Mouse (Mus musculus): Measurements from ENCODE around the gene Majin.

Majin gene

GRCm38 (mm10) chr19:6264945-6265344, 80.8 kb downstream of the Majin start:
- DNase-seq, result no peak

- no peak for DNase-seq
These were observed 81.6 kb downstream of the Majin start for GRCm38 (mm10) chr19:6265727-6266182.

GRCm38 (mm10) chr19:6267306-6268169, 83.3 kb downstream of the Majin start:
- DNase-seq, result no peak

GRCm38 (mm10) chr19:6268170-6268528, 84.0 kb downstream of the Majin start:
- peak; percentile 83 for DNase-seq

- no peak for DNase-seq
These were observed 84.5 kb downstream of the Majin start for GRCm38 (mm10) chr19:6268670-6269132.

- no peak for DNase-seq
These were observed 85.7 kb downstream of the Majin start for GRCm38 (mm10) chr19:6269798-6270475.

GRCm38 (mm10) chr19:6270661-6271060, 86.5 kb downstream of the Majin start:
- no peak for DNase-seq

- no peak for DNase-seq
These were observed 87.0 kb downstream of the Majin start for GRCm38 (mm10) chr19:6271206-6271605.

- DNase-seq, result no peak
These were observed 87.9 kb downstream of the Majin start for GRCm38 (mm10) chr19:6272053-6272452.

- DNase-seq, result peak; percentile 70
These were observed 88.5 kb downstream of the Majin start for GRCm38 (mm10) chr19:6272738-6273137.

- no peak for DNase-seq
These were observed 89.4 kb downstream of the Majin start for GRCm38 (mm10) chr19:6273592-6273991.
